Mouse (Mus musculus) heart, postnatal 0 days (tissue): ENCODE measurements around the gene St3gal5. TPM values are rescaled to one million over a fixed set of nuclear protein-coding genes. Genes with fewer than 3 reads are reported as not detected.
A peak's percentile ranks its signal among the peaks of the same experiment; 100 is the strongest.

Experiments
- ATAC-seq: fragments of 200-750 bp; cut with Nextera tagmentation; 2 replicates; pipeline ENCODE4 v1.8.0; 2017; ENCODE audit warnings: low read depth, moderate number of reproducible peaks, moderate library complexity; ENCODE audit not compliant: insufficient read depth
- DNase-seq: peaks from one replicate; pipeline ENCODE4 v3.0.0-alpha.2; 2016; ENCODE audit warnings: low spot score
- H3K27ac ChIP-seq: fragments of 300-500 bp; sonication (generic); 2 replicates; pipeline ENCODE4 v1.5.1; 2014; ENCODE audit warnings: low read depth, mild to moderate bottlenecking
- H3K27me3 ChIP-seq: fragments of 300-500 bp; sonication (generic); 2 replicates; pipeline ENCODE4 v1.6.1; 2014; ENCODE audit warnings: low read length, mixed read lengths; ENCODE audit not compliant: control insufficient read depth, insufficient read depth
- H3K36me3 ChIP-seq: fragments of 300-500 bp; sonication (generic); replicated peaks from 2 replicates; pipeline ENCODE4 v1.6.1; 2014; ENCODE audit warnings: low read length, mixed read lengths; ENCODE audit not compliant: control insufficient read depth, insufficient read depth
- H3K4me1 ChIP-seq: fragments of 300-500 bp; sonication (generic); 2 replicates; pipeline ENCODE4 v1.6.1; 2014; ENCODE audit warnings: antibody characterized with exemption; ENCODE audit not compliant: control insufficient read depth, insufficient read depth
- H3K4me2 ChIP-seq: fragments of 300-500 bp; sonication (generic); 2 replicates; pipeline ENCODE4 v1.6.1; 2014; ENCODE audit warnings: low read depth, mild to moderate bottlenecking, low read length, moderate library complexity
- H3K4me3 ChIP-seq: fragments of 300-500 bp; sonication (generic); 2 replicates; pipeline ENCODE4 v1.5.1; 2014; ENCODE audit warnings: low read depth, low read length
- H3K9ac ChIP-seq: fragments of 300-500 bp; sonication (generic); replicated peaks from 2 replicates; pipeline ENCODE4 v1.6.1; 2014; ENCODE audit warnings: low read depth, low read length, mixed read lengths
- H3K9me3 ChIP-seq: fragments of 300-500 bp; sonication (generic); replicated peaks from 2 replicates; pipeline ENCODE4 v1.6.1; 2016; ENCODE audit warnings: low read length; ENCODE audit not compliant: control insufficient read depth
- CTCF ChIP-seq: IDR thresholded peaks from 2 replicates; pipeline ENCODE4 v1.5.1; 2016; ENCODE audit warnings: antibody characterized with exemption, control low read depth, low read depth
- EP300 ChIP-seq: IDR thresholded peaks from 2 replicates; pipeline ENCODE4 v1.6.1; 2016; ENCODE audit warnings: antibody characterized with exemption, low read depth
- WGBS: fragments of 180-500 bp; shearing (Covaris S2); extraction: QIAGEN DNeasy Blood & Tissue Kit; methylation state at CpG from one replicate; pipeline ENCODE4 v1.1.7; 2014; 5-methylcytosine and 5-hydroxymethylcytosine counted together
- polyA plus RNA-seq: library from polyadenylated mRNA; unstranded; fragments of >200 nt; fragmentation: Nextera tagmentation; extraction: Ambion mirVana; gene quantifications from 2 replicates; pipeline ENCODE4 v1.2.1, GENCODE M21; 2015
- total RNA-seq: library from RNA; depleted of rRNA; stranded (reverse); fragments of >200 nt; gene quantifications from 2 replicates; pipeline ENCODE4 v1.2.3, GENCODE M21; 2014; ENCODE audit warnings: low replicate concordance

Gene St3gal5
- total and polyA plus RNA-seq, 2 experiments from 2014 or later = 6.3 to 25.3 TPM

GRCm38 (mm10) chr6:72141191-72141590 lies 43.8 kb downstream of the St3gal5 start:
- Histone ChIP-seq H3K4me2 (no peak overlapping the region), H3K9me3 (no peaks in the 10 kb centered on the region), H3K27ac (no peak overlapping the region), H3K4me1 (peaks cover 9% of the 10 kb centered on the region; the same call in 1 of the 2 replicates), H3K27me3 (no peaks in the 10 kb centered on the region), H3K9ac (no peak overlapping the region), H3K4me3 (no peak overlapping the region), H3K36me3 (peaks cover 8% of the 10 kb centered on the region)
- peak; percentile 67 for ATAC-seq
- DNase-seq = peak; percentile 36
- no peak for TF ChIP-seq EP300
- TF ChIP-seq CTCF = no peak
- 42% methylated on average over 10 of the region's 10 CpGs for WGBS

GRCm38 (mm10) chr6:72142561-72142960 lies 45.2 kb downstream of the St3gal5 start:
- no peak overlapping the region for H3K4me3 ChIP-seq
- H3K9ac ChIP-seq = no peak overlapping the region
- H3K27me3 ChIP-seq = no peaks in the 10 kb centered on the region
- H3K4me2 ChIP-seq = no peak overlapping the region
- H3K27ac ChIP-seq = no peak overlapping the region
- ATAC-seq (no peak), DNase-seq (no peak)
- 0 out of 2 replicates have a peak, but pooled peaks cover 9% of the 10 kb centered on the region for H3K4me1 ChIP-seq
- no peaks in the 10 kb centered on the region for H3K9me3 ChIP-seq
- peaks cover 18% of the 10 kb centered on the region for H3K36me3 ChIP-seq
- WGBS = 91% methylated on average over 4 of the region's 4 CpGs
- no peak for TF ChIP-seq EP300
- TF ChIP-seq CTCF = no peak

GRCm38 (mm10) chr6:72144353-72144752 lies 47.0 kb downstream of the St3gal5 start:
- Histone ChIP-seq H3K4me3 (no peak overlapping the region), H3K36me3 (peaks cover 29% of the 10 kb centered on the region), H3K9ac (no peak overlapping the region), H3K4me2 (no peak overlapping the region), H3K27ac (no peak overlapping the region), H3K4me1 (0 out of 2 replicates have a peak, but pooled peaks cover 9% of the 10 kb centered on the region), H3K27me3 (no peaks in the 10 kb centered on the region), H3K9me3 (no peaks in the 10 kb centered on the region)
- WGBS = 52% methylated on average over 7 of the region's 7 CpGs
- ATAC-seq = no peak
- no peak for TF ChIP-seq EP300
- TF ChIP-seq CTCF = no peak
- DNase-seq = no peak

DNA sequence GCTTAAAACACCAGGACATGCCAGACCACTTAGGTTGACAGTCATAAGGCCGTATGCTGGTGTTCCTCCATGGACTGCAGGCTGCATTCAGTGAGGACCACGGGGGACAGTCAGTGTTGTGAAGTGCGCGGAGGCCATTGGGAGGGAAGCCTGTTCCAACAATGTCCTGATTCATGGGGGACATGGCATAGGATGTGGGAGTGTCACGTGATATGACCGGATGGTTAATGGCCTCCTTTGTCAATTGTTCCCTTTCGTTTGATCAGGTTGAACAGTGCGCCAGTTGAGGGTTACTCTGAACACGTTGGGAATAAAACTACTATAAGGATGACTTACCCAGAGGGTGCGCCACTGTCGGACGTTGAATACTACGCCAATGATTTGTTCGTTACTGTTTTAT lies 49.4 kb downstream of the St3gal5 start:
- Histone ChIP-seq H3K9ac (no peak overlapping the region), H3K27me3 (no peaks in the 10 kb centered on the region), H3K36me3 (peaks cover 49% of the 10 kb centered on the region), H3K4me2 (no peak overlapping the region), H3K27ac (no peak overlapping the region), H3K4me1 (no peaks in the 10 kb centered on the region), H3K4me3 (no peak overlapping the region), H3K9me3 (peaks cover 7% of the 10 kb centered on the region)
- DNase-seq (no peak), ATAC-seq (no peak)
- 92% methylated on average over 14 of the region's 14 CpGs for WGBS
- TF ChIP-seq EP300 (no peak), CTCF (no peak)

GRCm38 (mm10) chr6:72148721-72149120 lies 51.3 kb downstream of the St3gal5 start:
- H3K4me2 ChIP-seq = no peak overlapping the region
- no peak for ATAC-seq
- H3K4me1 ChIP-seq = no peaks in the 10 kb centered on the region
- H3K4me3 ChIP-seq = no peak overlapping the region
- no peak overlapping the region for H3K27ac ChIP-seq
- H3K9me3 ChIP-seq = peaks cover 7% of the 10 kb centered on the region
- TF ChIP-seq EP300 (no peak), CTCF (no peak)
- H3K27me3 ChIP-seq = no peaks in the 10 kb centered on the region
- WGBS = 79% methylated on average over 4 of the region's 4 CpGs
- H3K9ac ChIP-seq = no peak overlapping the region
- DNase-seq = no peak
- peaks cover 52% of the 10 kb centered on the region for H3K36me3 ChIP-seq

DNA sequence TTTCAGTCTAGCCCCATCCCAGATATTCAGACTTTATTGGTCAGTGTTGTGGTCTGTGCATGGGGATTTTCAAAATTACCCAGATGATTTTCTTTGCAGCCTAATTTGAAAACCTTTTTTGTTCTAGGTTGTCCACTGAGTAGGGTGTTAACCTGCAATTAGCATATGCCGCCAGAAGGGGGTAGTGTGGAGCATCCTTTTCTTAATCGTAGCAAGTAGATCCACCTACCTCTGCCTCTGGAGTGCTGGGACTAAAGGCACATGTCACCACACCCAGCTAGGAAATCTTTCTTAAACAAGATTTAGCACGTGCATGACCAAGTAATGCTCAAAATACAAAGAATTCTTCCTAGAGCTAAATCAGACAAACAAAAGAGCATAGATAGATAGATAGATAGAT lies 52.4 kb downstream of the St3gal5 start:
- TF ChIP-seq CTCF (no peak), EP300 (no peak)
- no peak overlapping the region for H3K4me3 ChIP-seq
- H3K9ac ChIP-seq = no peak overlapping the region
- ATAC-seq (no peak), DNase-seq (no peak)
- H3K27ac ChIP-seq = no peak overlapping the region
- H3K4me2 ChIP-seq = no peak overlapping the region
- H3K4me1 ChIP-seq = no peaks in the 10 kb centered on the region
- H3K9me3 ChIP-seq = peaks cover 7% of the 10 kb centered on the region
- H3K36me3 ChIP-seq = peaks cover 52% of the 10 kb centered on the region
- no peaks in the 10 kb centered on the region for H3K27me3 ChIP-seq
- 86% methylated on average over 3 of the region's 3 CpGs for WGBS
